Mouse (Mus musculus): ENCODE data around the gene Zfp488. TPM values are rescaled to one million over a fixed set of nuclear protein-coding genes. Genes with fewer than 3 reads are reported as not detected.

Zfp488 gene
- polyA plus RNA-seq (2015; fragmentation: Nextera tagmentation; extraction: Ambion mirVana) = not detected in 2 replicates

GRCm38 (mm10) chr14:33978604-33979059, at the start of gene Zfp488:
TSS of gene Zfp488 (minus strand) at chr14:33978764.

GRCm38 (mm10) chr14:34016381-34016780, 37.8 kb upstream of the Zfp488 start, which contains the start of gene Gm5460:
TSS of gene Gm5460 (plus strand) at chr14:34016758.

GRCm38 (mm10) chr14:34015063-34015462, 36.5 kb upstream of the Zfp488 start, which contains the start of gene Gm30083:
TSS of gene Gm30083 (minus strand) at chr14:34015182.

GRCm38 (mm10) chr14:33953761-33954160, 24.8 kb downstream of the Zfp488 start, which contains the start of gene Rbp3:
TSS of gene Rbp3 (plus strand) at chr14:33954003.

GRCm38 (mm10) chr14:33940739-33941138, 37.8 kb downstream of the Zfp488 start, which contains the start of gene Gdf2:
TSS of gene Gdf2 (plus strand) at chr14:33941039.

GRCm38 (mm10) chr14:33923168-33924070, 55.1 kb downstream of the Zfp488 start, which contains the start of gene Gdf10:
TSS of gene Gdf10 (plus strand) at chr14:33923587.

Other genes starting within 250 kb of the Zfp488 start
- gene Gdf10, start 55.2 kb downstream of the Zfp488 start, polyA plus RNA-seq (2015; fragmentation: Nextera tagmentation; extraction: Ambion mirVana) = 13.1 and 16.1 TPM in 2 replicates
- gene Gdf2, start 37.7 kb downstream of the Zfp488 start, polyA plus RNA-seq (2015; fragmentation: Nextera tagmentation; extraction: Ambion mirVana) = 0.50 and 0.60 TPM in 2 replicates
- gene Rbp3, start 24.8 kb downstream of the Zfp488 start, polyA plus RNA-seq (2015; fragmentation: Nextera tagmentation; extraction: Ambion mirVana) = not detected in 2 replicates
- gene Gm30083, start 36.4 kb upstream of the Zfp488 start, polyA plus RNA-seq (2015; fragmentation: Nextera tagmentation; extraction: Ambion mirVana) = not detected in 2 replicates
- gene Gm5460, start 38.0 kb upstream of the Zfp488 start, polyA plus RNA-seq (2015; fragmentation: Nextera tagmentation; extraction: Ambion mirVana) = 0.06 and 0.17 TPM in 2 replicates
- gene Antxrl, start 73.9 kb upstream of the Zfp488 start, polyA plus RNA-seq (2015; fragmentation: Nextera tagmentation; extraction: Ambion mirVana) = not detected in 2 replicates
- 4.6 and 5.2 TPM in 2 replicates for gene Anxa8, start 107.2 kb upstream of the Zfp488 start, polyA plus RNA-seq (2015; fragmentation: Nextera tagmentation; extraction: Ambion mirVana)
- 0.32 TPM in 1 of 2 replicates, not detected in the other for gene A630023A22Rik, start 124.0 kb upstream of the Zfp488 start, polyA plus RNA-seq (2015; fragmentation: Nextera tagmentation; extraction: Ambion mirVana)
- 0.11 TPM in 1 of 2 replicates, not detected in the other for gene Npy4r, start 173.7 kb upstream of the Zfp488 start, polyA plus RNA-seq (2015; fragmentation: Nextera tagmentation; extraction: Ambion mirVana)
- 0.50 and 0.87 TPM in 2 replicates for gene Gprin2, start 222.9 kb upstream of the Zfp488 start, polyA plus RNA-seq (2015; fragmentation: Nextera tagmentation; extraction: Ambion mirVana)
- gene Syt15, start 240.8 kb upstream of the Zfp488 start, polyA plus RNA-seq (2015; fragmentation: Nextera tagmentation; extraction: Ambion mirVana) = 0.43 and 0.69 TPM in 2 replicates

All from adrenal gland, postnatal 0 days (tissue).